In the genomic region with DNA sequence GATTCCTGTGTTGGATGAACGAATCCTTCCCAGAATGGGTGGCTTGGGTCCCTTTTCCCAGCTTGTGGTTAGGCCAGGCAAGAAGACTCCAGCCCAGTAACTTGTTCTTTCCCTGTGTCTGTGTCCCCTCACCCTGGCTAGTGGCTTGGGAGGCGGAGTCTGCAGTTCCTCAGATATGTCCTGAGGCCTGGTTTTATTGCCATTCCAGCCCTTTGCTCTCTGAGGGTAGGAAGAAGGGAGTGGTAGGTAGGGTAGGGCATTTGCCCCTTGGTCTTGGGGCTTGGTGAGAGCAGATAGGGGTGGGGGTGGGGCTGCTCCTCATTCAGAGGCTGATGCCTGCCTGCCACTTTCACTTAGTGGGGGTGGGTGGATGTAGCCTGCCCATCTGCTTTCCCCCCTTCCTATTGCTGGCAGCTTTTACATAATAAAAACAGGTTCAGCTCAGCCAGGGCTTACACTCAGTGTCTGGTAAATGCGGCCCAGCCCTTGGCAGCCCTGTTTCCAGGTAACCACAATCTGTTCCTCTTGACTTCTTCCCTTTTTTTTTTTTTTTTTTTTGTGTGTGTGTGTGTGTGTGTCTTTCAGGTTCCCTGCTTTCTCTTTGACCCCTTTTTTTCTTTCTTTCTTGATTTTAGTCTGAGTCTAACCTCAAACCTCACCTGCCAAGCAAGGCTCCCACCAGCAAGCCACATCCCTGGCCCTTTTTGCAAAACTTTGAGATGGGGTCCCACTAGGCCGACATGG, we compare ENCODE assay signal across 23 mouse cellular contexts. TPM values are rescaled to one million over a fixed set of nuclear protein-coding genes. Genes with fewer than 3 reads are reported as not detected.
DNase-seq lines count a peak whose midpoint lies in the region; ATAC-seq and TF ChIP-seq lines count a peak whose summit lies in the region.
"Had no signal": no experiment of that assay in that cellular context is flagged by ENCODE, and none has a peak within 500 bp of the region (broad histone marks: within the 10 kb centered on the region; RNA-seq: fewer than 3 reads in every experiment).

No protein-coding gene starts in this region.

- H3K4me3 ChIP-seq in CH12.LX (replicated peaks in 1 of 3; ENCODE audit: low read depth in 2 of 3, low read length in 2 of 3, poor library complexity in 1 of 3) (no peak overlapping the region), ES-E14 (ENCODE audit: insufficient read depth in 1 of 2, low read depth in 1 of 2, low read length in 2 of 2, poor library complexity in 1 of 2, severe bottlenecking in 1 of 2) (peak overlapping the region; percentile 12 to 13; a peak in 2 of 4 replicates)
- H3K4me3 ChIP-seq in intestine, embryonic 16.5 days (ENCODE audit: low read length): peak overlapping the region; percentile 63
- H3K4me3 ChIP-seq in stomach, embryonic 16.5 days (replicated peaks; ENCODE audit: low read length): peak overlapping the region; percentile 60
- H3K4me3 ChIP-seq in forebrain, embryonic 15.5 days: no peak overlapping the region
- H3K4me3 ChIP-seq: heart, embryonic 10.5 days; hindbrain, embryonic 13.5 days; limb, embryonic 13.5 days; liver, embryonic 15.5 days had no signal

- TF ChIP-seq RAD21 in CH12.LX (IDR thresholded peaks at IDR 0.05; ENCODE audit: low read depth, low read length): no peak

- H3K27me3 ChIP-seq in CH12.LX (replicated peaks): peaks cover 14% of the 10 kb centered on the region
- peaks cover 32% of the 10 kb centered on the region for H3K27me3 ChIP-seq in intestine, embryonic 16.5 days (replicated peaks; ENCODE audit: control insufficient read depth, insufficient read depth, low read length)
- peaks cover 31% of the 10 kb centered on the region for H3K27me3 ChIP-seq in stomach, embryonic 16.5 days (ENCODE audit: control insufficient read depth, insufficient read depth, low read length)
- peaks cover 50% of the 10 kb centered on the region for H3K27me3 ChIP-seq in forebrain, embryonic 15.5 days
- H3K27me3 ChIP-seq: Patski had no signal

- dilution Hi-C loops in CH12.LX (cut with MboI; ENCODE audit: extremely low pct_ligation_motif_present, extremely low pct_unique_long_range_greater_than_20kb, low sequenced_read_pairs): no loop called here

- H3K27ac ChIP-seq in CH12.LX (ENCODE audit: insufficient read depth, low read depth): no peak overlapping the region
- H3K27ac ChIP-seq in ES-E14 (ENCODE audit: insufficient read depth, low read depth, low read length, poor library complexity, severe bottlenecking): 0 out of 2 replicates have a peak overlapping the region, but pooled peaks have one; percentile 9
- peak overlapping the region; percentile 94 for H3K27ac ChIP-seq in intestine, embryonic 16.5 days (ENCODE audit: low read length)
- H3K27ac ChIP-seq in stomach, embryonic 16.5 days (ENCODE audit: low read length): peak overlapping the region; percentile 61; the same call in 1 of the 2 replicates
- no peak overlapping the region for H3K27ac ChIP-seq in forebrain, embryonic 15.5 days (replicated peaks)
- H3K27ac ChIP-seq: heart, embryonic 10.5 days; hindbrain, embryonic 13.5 days; limb, embryonic 13.5 days; liver, embryonic 15.5 days had no signal

- no peaks in the 10 kb centered on the region for H3K79me2 ChIP-seq in CH12.LX (replicated peaks; ENCODE audit: control insufficient read depth, extremely low read depth, insufficient read depth, poor library complexity, severe bottlenecking)

- ATAC-seq in intestine, embryonic 16.5 days: peak; percentile 84
- no peak for ATAC-seq in stomach, embryonic 16.5 days (ENCODE audit: insufficient read depth, low FRiP score)
- ATAC-seq in forebrain, embryonic 15.5 days (replicated peaks): no peak
- ATAC-seq: CD4-positive, CD25-positive, alpha-beta regulatory T cell, adult 4 months; Patski had no signal

- H3K36me3 ChIP-seq in CH12.LX (replicated peaks in 1 of 2; ENCODE audit: control insufficient read depth in 1 of 2, insufficient read depth in 1 of 2, low read length in 1 of 2) (no peaks in the 10 kb centered on the region), ES-E14 (ENCODE audit: control insufficient read depth, insufficient read depth, low read length, poor library complexity, severe bottlenecking) (peaks cover 21% of the 10 kb centered on the region)
- no peaks in the 10 kb centered on the region for H3K36me3 ChIP-seq in intestine, embryonic 16.5 days (ENCODE audit: control insufficient read depth, insufficient read depth, low read length)
- H3K36me3 ChIP-seq in stomach, embryonic 16.5 days (ENCODE audit: control insufficient read depth, insufficient read depth, low read length): no peaks in the 10 kb centered on the region
- no peaks in the 10 kb centered on the region for H3K36me3 ChIP-seq in forebrain, embryonic 15.5 days
- H3K36me3 ChIP-seq: heart, embryonic 10.5 days; hindbrain, embryonic 13.5 days; limb, embryonic 13.5 days; liver, embryonic 15.5 days had no signal

- peaks cover 2% of the 10 kb centered on the region for H3K9me3 ChIP-seq in CH12.LX (replicated peaks; ENCODE audit: low read length)
- H3K9me3 ChIP-seq in ES-E14 (ENCODE audit: control insufficient read depth, insufficient read depth, low read depth, low read length): no peaks in the 10 kb centered on the region
- no peaks in the 10 kb centered on the region for H3K9me3 ChIP-seq in intestine, embryonic 16.5 days (ENCODE audit: control insufficient read depth, low read length)
- H3K9me3 ChIP-seq in stomach, embryonic 16.5 days (replicated peaks; ENCODE audit: control insufficient read depth, low read length): no peaks in the 10 kb centered on the region
- no peaks in the 10 kb centered on the region for H3K9me3 ChIP-seq in forebrain, embryonic 15.5 days
- H3K9me3 ChIP-seq: heart, embryonic 10.5 days; hindbrain, embryonic 13.5 days; limb, embryonic 13.5 days; liver, embryonic 15.5 days had no signal

- no peak overlapping the region for H3K4me2 ChIP-seq in CH12.LX (ENCODE audit: insufficient read depth, low read depth, poor library complexity, severe bottlenecking)
- H3K4me2 ChIP-seq in intestine, embryonic 16.5 days (ENCODE audit: low read depth, low read length): peak overlapping the region; percentile 66
- peak overlapping the region; percentile 65 for H3K4me2 ChIP-seq in stomach, embryonic 16.5 days (ENCODE audit: low read depth, low read length)
- H3K4me2 ChIP-seq in forebrain, embryonic 15.5 days (replicated peaks): no peak overlapping the region
- H3K4me2 ChIP-seq: hindbrain, embryonic 13.5 days; limb, embryonic 13.5 days; liver, embryonic 15.5 days had no signal

- TF ChIP-seq CTCF in CH12.LX (conservative IDR thresholded peaks at IDR 0.05 in 1 of 2, IDR thresholded peaks at IDR 0.05 in 1 of 2; ENCODE audit: low read depth in 2 of 2, low read length in 2 of 2): no peak

- H3K4me1 ChIP-seq in CH12.LX (ENCODE audit: control insufficient read depth in 1 of 2, insufficient read depth in 2 of 2) (peaks cover 2 to 12% of the 10 kb centered on the region in 2 experiments; a peak in 2 of 4 replicates), ES-E14 (ENCODE audit: control insufficient read depth in 2 of 2, insufficient read depth in 2 of 2, low read length in 2 of 2, poor library complexity in 1 of 2) (peaks cover 7 to 23% of the 10 kb centered on the region in 2 experiments; a peak in 3 of 4 replicates)
- peaks cover 9% of the 10 kb centered on the region; the same call in 1 of the 2 replicates for H3K4me1 ChIP-seq in intestine, embryonic 16.5 days (ENCODE audit: control insufficient read depth, insufficient read depth, low read length)
- no peaks in the 10 kb centered on the region; the same call in 1 of the 2 replicates for H3K4me1 ChIP-seq in stomach, embryonic 16.5 days (ENCODE audit: control insufficient read depth, insufficient read depth, low read length)
- H3K4me1 ChIP-seq in forebrain, embryonic 15.5 days: peaks cover 14% of the 10 kb centered on the region

- H3K9ac ChIP-seq in CH12.LX (ENCODE audit: insufficient read depth, low read depth) (no peak overlapping the region), ES-E14 (ENCODE audit: insufficient read depth, low read depth, low read length, poor library complexity, severe bottlenecking) (peak overlapping the region; percentile 10; the same call in 1 of the 2 replicates)
- peak overlapping the region; percentile 83 for H3K9ac ChIP-seq in intestine, embryonic 16.5 days (ENCODE audit: low read depth, low read length)
- peak overlapping the region; percentile 58; the same call in 1 of the 2 replicates for H3K9ac ChIP-seq in stomach, embryonic 16.5 days (ENCODE audit: low read length)
- no peak overlapping the region for H3K9ac ChIP-seq in forebrain, embryonic 15.5 days (replicated peaks)
- H3K9ac ChIP-seq: hindbrain, embryonic 13.5 days; limb, embryonic 13.5 days; liver, embryonic 15.5 days had no signal

- in situ Hi-C loops in CH12.LX (cut with MboI; ENCODE audit: low pct_ligation_motif_present, low pct_unique_long_range_greater_than_20kb, low sequenced_read_pairs): no loop called here
- in situ Hi-C loops in ES-E14 (cut with MboI; ENCODE audit: low sequenced_read_pairs in 2 of 2, unreplicated experiment in 2 of 2): no loop called here

- 54% methylated on average over 4 of the region's 4 CpGs for WGBS in intestine, embryonic 16.5 days
- WGBS in stomach, embryonic 16.5 days: 58% methylated on average over 4 of the region's 4 CpGs
- 72% methylated on average over 4 of the region's 4 CpGs for whole genome bisulfite sequencing in forebrain, embryonic 15.5 days

- DNase-seq in CH12.LX (ENCODE audit: extremely low read depth) (no peak), ES-E14 (ENCODE audit: low read depth, low spot score) (no peak)
- no peak for DNase-seq in natural killer cell, adult 2 months (ENCODE audit: low spot score in 2 of 2)
- DNase-seq in layer of hippocampus, postnatal 36 days: no peak
- DNase-seq: cerebellum, adult 9-11 months; gastrocnemius, postnatal 36 days; heart, postnatal 10 days; layer of hippocampus, adult 9-11 months had no signal

- TF ChIP-seq EP300 in CH12.LX (IDR thresholded peaks at IDR 0.05; ENCODE audit: low read length): no peak

- TF ChIP-seq POLR2A in CH12.LX (IDR thresholded peaks at IDR 0.05; ENCODE audit: low read depth, low read length): no peak

RNA-seq across cellular contexts. Expression of a gene that starts 3.1 kb away (rescaled TPM):
- total RNA-seq in CH12.LX (2012; rRNA removed) (not detected in 2 replicates), CH12.LX (2014; rRNA removed) (not detected in 2 replicates), ES-E14 (2012; rRNA removed) (80.3 and 167 TPM in 2 replicates)
- not detected in 2 replicates for polyA plus RNA-seq in CH12.LX (2012; ENCODE audit: insufficient read length, low read depth)
- 114 and 132 TPM in 2 replicates for polyA plus RNA-seq in intestine, embryonic 16.5 days (2015; fragmentation: Nextera tagmentation; extraction: Ambion mirVana)
- polyA plus RNA-seq in stomach, embryonic 16.5 days (2015; fragmentation: Nextera tagmentation; extraction: Ambion mirVana): 78.6 and 95.9 TPM in 2 replicates
- polyA plus RNA-seq in forebrain, embryonic 15.5 days (2015; fragmentation: Nextera tagmentation; extraction: Ambion mirVana): 0.31 and 0.56 TPM in 2 replicates
- 1 to 10 TPM; 1.7 to 2.4 TPM for total RNA-seq in layer of hippocampus, postnatal 36 days (2021)
- total RNA-seq: heart, postnatal 10 days; megakaryocyte-erythroid progenitor cell, adult 5-6 weeks had no signal
- polyA plus RNA-seq: CD4-positive, CD25-positive, alpha-beta regulatory T cell, adult 4 months had no signal

RNA-seq across cellular contexts. Expression of a gene that starts 10.5 kb away (rescaled TPM):
- total RNA-seq in CH12.LX (2012; rRNA removed) (not detected in 2 replicates), CH12.LX (2014; rRNA removed) (not detected in 2 replicates), ES-E14 (2012; rRNA removed) (0.95 and 1.6 TPM in 2 replicates)
- polyA plus RNA-seq in CH12.LX (2012; ENCODE audit: insufficient read length, low read depth): not detected in 2 replicates
- polyA plus RNA-seq in intestine, embryonic 16.5 days (2015; fragmentation: Nextera tagmentation; extraction: Ambion mirVana): 30.1 and 35.2 TPM in 2 replicates
- polyA plus RNA-seq in stomach, embryonic 16.5 days (2015; fragmentation: Nextera tagmentation; extraction: Ambion mirVana): 3.4 TPM in 2 replicates
- not detected in 2 replicates for polyA plus RNA-seq in forebrain, embryonic 15.5 days (2015; fragmentation: Nextera tagmentation; extraction: Ambion mirVana)
- total RNA-seq in layer of hippocampus, postnatal 36 days (2021): not detected
- total RNA-seq: adrenal gland, adult 18-20 months; gastrocnemius, postnatal 36 days; heart, postnatal 10 days; megakaryocyte-erythroid progenitor cell, adult 5-6 weeks; midbrain, postnatal 0 days had no signal
- polyA plus RNA-seq: CD4-positive, CD25-positive, alpha-beta regulatory T cell, adult 4 months; forebrain, embryonic 11.5 days; hindbrain, embryonic 13.5 days; limb, embryonic 13.5 days; liver, embryonic 15.5 days; midbrain, postnatal 0 days; neural tube, embryonic 11.5 days; Patski; spleen, adult 2 months had no signal

RNA-seq across cellular contexts. Expression of a gene that starts 30.8 kb away (rescaled TPM):
- 0.08 and 0.17 TPM in 2 replicates for total RNA-seq in CH12.LX (2012; rRNA removed)
- not detected in 2 replicates for total RNA-seq in CH12.LX (2014; rRNA removed)
- not detected in 2 replicates for polyA plus RNA-seq in CH12.LX (2012; ENCODE audit: insufficient read length, low read depth)
- total RNA-seq in ES-E14 (2012; rRNA removed): 1.8 and 1.9 TPM in 2 replicates
- polyA plus RNA-seq in intestine, embryonic 16.5 days (2015; fragmentation: Nextera tagmentation; extraction: Ambion mirVana): 3.9 and 4.1 TPM in 2 replicates
- 30.2 and 34.5 TPM in 2 replicates for polyA plus RNA-seq in stomach, embryonic 16.5 days (2015; fragmentation: Nextera tagmentation; extraction: Ambion mirVana)
- polyA plus RNA-seq in forebrain, embryonic 15.5 days (2015; fragmentation: Nextera tagmentation; extraction: Ambion mirVana): 19.6 and 24.0 TPM in 2 replicates
- 1 to 10 TPM; 6.4 to 6.9 TPM for total RNA-seq in layer of hippocampus, postnatal 36 days (2021)
- total RNA-seq: gastrocnemius, postnatal 36 days; heart, postnatal 10 days; megakaryocyte-erythroid progenitor cell, adult 5-6 weeks had no signal
- polyA plus RNA-seq: CD4-positive, CD25-positive, alpha-beta regulatory T cell, adult 4 months had no signal

RNA-seq across cellular contexts. Expression of a gene that starts 31.7 kb away (rescaled TPM):
- total RNA-seq in CH12.LX (2012; rRNA removed) (15.3 and 18.2 TPM in 2 replicates), CH12.LX (2014; rRNA removed) (19.6 and 19.8 TPM in 2 replicates), ES-E14 (2012; rRNA removed) (11.7 and 15.2 TPM in 2 replicates)
- 22.9 and 26.3 TPM in 2 replicates for polyA plus RNA-seq in CH12.LX (2012; ENCODE audit: insufficient read length, low read depth)
- polyA plus RNA-seq in intestine, embryonic 16.5 days (2015; fragmentation: Nextera tagmentation; extraction: Ambion mirVana): 10.3 and 14.9 TPM in 2 replicates
- polyA plus RNA-seq in stomach, embryonic 16.5 days (2015; fragmentation: Nextera tagmentation; extraction: Ambion mirVana): 13.8 and 16.7 TPM in 2 replicates
- polyA plus RNA-seq in forebrain, embryonic 15.5 days (2015; fragmentation: Nextera tagmentation; extraction: Ambion mirVana): 26.7 and 30.9 TPM in 2 replicates
- total RNA-seq in layer of hippocampus, postnatal 36 days (2021): 10 to 100 TPM; 17.4 to 17.6 TPM

RNA-seq across cellular contexts. Expression of a gene that starts 31.8 kb away (rescaled TPM):
- total RNA-seq in CH12.LX (2012; rRNA removed): 38.2 and 38.7 TPM in 2 replicates
- 25.6 and 28.0 TPM in 2 replicates for total RNA-seq in CH12.LX (2014; rRNA removed)
- 39.9 and 45.2 TPM in 2 replicates for polyA plus RNA-seq in CH12.LX (2012; ENCODE audit: insufficient read length, low read depth)
- total RNA-seq in ES-E14 (2012; rRNA removed): 15.7 and 19.8 TPM in 2 replicates
- 69.1 and 69.8 TPM in 2 replicates for polyA plus RNA-seq in intestine, embryonic 16.5 days (2015; fragmentation: Nextera tagmentation; extraction: Ambion mirVana)
- polyA plus RNA-seq in stomach, embryonic 16.5 days (2015; fragmentation: Nextera tagmentation; extraction: Ambion mirVana): 51.6 and 55.2 TPM in 2 replicates
- 64.7 and 66.6 TPM in 2 replicates for polyA plus RNA-seq in forebrain, embryonic 15.5 days (2015; fragmentation: Nextera tagmentation; extraction: Ambion mirVana)
- total RNA-seq in layer of hippocampus, postnatal 36 days (2021): 10 to 100 TPM; 38.7 to 43.9 TPM

Comparison
In these comparisons a context has a peak if more than half of its experiments do, and no peak if none do; other contexts are left out.
1. H3K27ac ChIP-seq: peak in ES-E14 (single experiment), intestine, embryonic 16.5 days (single experiment) and stomach, embryonic 16.5 days (single experiment); none in CH12.LX (single experiment) and forebrain, embryonic 15.5 days (single experiment).
2. H3K4me2 ChIP-seq: peak in intestine, embryonic 16.5 days (single experiment) and stomach, embryonic 16.5 days (single experiment); none in CH12.LX (single experiment) and forebrain, embryonic 15.5 days (single experiment).
3. H3K4me3 ChIP-seq: peak in ES-E14 (2 of 2), intestine, embryonic 16.5 days (single experiment) and stomach, embryonic 16.5 days (single experiment); none in CH12.LX (0 of 3) and forebrain, embryonic 15.5 days (single experiment).
4. H3K9ac ChIP-seq: peak in ES-E14 (single experiment), intestine, embryonic 16.5 days (single experiment) and stomach, embryonic 16.5 days (single experiment); none in CH12.LX (single experiment) and forebrain, embryonic 15.5 days (single experiment).
5. RNA of a gene that starts 3.1 kb away (polyA plus RNA-seq): 114 to 132 TPM in intestine, embryonic 16.5 days and 78.6 to 95.9 TPM in stomach, embryonic 16.5 days; 0.31 to 0.56 TPM in forebrain, embryonic 15.5 days and not detected in CH12.LX; every median in the first group is over 10 times any median in the second.